Mouse (Mus musculus) retina, postnatal 1 day (tissue): ENCODE results near the gene Rundc3a.
"Not testable (repeated sequence)": the region's sequence is repeated elsewhere in the genome, so short reads cannot be mapped to it uniquely, and the experiment has no call there.

Experiments
- DNase-seq: peaks from one replicate; pipeline ENCODE4 v3.0.0-alpha.2; 2012

Gene Rundc3a

DNA sequence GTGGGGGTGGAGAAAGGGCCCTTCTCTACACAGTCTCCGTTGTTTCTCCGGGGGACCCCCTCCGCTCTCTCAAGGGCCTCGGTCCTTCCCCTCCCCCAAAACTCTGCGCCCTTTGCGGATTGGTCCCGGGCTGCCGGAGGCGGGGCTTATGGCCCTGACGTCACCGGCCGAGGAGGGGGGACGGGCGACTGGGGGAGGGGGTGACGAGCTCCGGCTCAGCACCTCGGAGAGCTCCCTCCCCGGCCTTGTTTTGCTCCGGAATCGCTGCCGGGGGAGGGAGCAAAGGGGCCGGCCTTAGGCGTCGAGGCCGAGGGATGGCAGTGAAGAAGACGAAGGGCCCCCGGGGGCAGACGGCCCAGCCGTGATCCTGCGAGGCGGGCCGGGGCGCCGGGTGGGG lies at the start of gene Rundc3a:
Gene Rundc3a, plus strand, starts transcription at position 166 of the 397 bp plus-strand sequence.
- peak; percentile 95 for DNase-seq

DNA sequence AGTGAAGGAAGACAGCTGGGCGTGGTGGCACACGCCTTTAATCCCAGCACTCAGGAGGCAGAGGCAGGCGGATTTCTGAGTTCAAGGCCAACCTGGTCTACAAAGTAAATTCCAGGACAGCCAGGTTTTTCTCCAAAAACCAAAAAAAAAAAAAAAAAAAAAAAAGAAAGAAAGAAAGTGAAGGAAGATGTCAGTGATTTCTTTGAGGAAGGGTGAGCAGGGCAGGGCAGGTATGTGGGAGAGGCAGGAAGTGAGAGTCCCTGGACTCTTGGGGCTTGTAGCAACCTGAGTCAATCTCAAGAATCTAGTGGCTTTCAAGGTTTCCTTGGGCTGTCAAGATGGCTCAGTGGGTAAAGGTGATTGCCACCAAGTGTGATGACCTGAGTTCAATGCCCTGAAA lies 48.7 kb upstream of the Rundc3a start:
- DNase-seq, result no peak

DNA sequence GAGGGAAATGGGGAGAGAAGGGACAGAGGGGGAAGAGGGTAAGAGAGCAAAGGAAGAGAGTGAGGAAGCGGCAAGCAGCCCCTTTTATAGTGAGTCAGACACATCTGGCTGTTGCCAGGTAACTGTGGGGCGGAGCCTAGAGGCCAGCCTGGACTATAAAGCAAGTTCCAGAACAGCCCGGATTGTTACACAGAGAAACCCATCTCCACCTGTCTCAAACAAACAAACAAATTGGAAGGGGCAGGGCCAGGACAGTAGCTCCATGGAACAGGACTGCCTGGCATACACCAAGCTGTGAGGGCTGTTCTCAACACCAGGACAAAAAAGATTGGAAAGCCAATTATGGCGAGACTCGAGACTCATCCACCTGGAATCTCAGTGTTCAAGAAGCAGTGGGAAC lies 46.3 kb upstream of the Rundc3a start:
- no peak for DNase-seq

DNA sequence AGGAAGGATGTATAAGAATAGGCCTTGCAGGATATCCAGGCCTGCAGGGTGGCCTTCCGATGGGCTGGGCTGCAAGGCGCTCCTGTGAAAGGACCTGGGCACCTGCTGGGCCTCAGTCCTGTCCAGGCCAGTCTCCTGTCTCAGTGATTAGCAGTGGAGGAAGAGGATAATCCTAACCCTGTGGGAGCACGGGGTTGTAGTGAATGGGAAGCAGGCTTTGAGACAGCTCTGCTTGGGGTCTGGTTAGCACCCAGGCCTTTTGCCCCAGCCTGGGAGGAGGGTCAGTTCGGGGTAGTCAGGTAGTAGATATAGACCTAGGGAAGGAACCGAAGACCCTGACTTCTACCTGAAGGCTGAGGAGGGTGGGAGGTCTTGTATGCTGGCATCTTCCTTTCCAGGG lies 45.5 kb upstream of the Rundc3a start:
- DNase-seq, result no peak

DNA sequence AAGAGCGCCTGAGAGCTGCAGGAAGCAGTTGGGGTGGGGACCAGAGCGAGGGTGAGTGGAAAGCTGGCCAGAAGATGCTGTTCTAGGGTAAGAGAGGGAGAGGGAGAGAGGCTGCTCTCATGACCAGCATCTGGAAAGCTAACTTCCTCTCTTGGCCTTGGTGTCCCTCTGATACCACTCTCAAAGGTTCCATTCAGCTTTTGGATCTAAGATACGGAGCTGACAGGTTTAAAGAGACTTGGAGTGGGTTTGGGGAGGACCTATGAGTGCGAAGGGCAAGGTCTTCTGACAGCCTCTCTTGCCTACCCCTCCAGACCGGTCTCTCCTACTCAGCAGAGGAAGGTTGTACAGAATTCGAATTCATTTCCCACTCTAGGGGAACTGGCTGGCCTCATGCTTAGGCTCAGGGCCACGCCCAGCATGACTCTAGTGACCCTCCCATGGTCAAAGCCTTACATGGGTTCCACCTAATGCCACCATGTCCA lies 45.1 kb upstream of the Rundc3a start:
- no peak for DNase-seq

DNA sequence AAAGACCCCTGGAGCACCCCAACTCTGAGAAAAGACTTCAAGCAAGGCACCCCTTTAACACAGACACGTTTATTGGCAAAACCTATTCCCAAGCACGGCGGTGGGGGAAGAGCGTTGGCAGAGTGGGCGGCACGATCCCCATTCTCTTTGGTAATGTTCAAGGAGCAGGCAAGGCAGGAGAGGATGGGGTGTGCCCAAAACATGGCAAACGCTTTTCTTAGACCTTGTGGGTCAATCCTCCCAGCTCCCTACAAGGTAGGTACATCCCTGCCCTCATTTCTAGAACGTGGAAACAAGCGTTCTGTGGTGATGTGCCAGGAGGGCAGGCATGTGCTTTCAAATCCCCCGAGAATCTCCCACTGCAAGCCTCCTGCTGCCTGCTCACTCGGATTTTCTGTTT lies 44.4 kb upstream of the Rundc3a start:
- no peak for DNase-seq

DNA sequence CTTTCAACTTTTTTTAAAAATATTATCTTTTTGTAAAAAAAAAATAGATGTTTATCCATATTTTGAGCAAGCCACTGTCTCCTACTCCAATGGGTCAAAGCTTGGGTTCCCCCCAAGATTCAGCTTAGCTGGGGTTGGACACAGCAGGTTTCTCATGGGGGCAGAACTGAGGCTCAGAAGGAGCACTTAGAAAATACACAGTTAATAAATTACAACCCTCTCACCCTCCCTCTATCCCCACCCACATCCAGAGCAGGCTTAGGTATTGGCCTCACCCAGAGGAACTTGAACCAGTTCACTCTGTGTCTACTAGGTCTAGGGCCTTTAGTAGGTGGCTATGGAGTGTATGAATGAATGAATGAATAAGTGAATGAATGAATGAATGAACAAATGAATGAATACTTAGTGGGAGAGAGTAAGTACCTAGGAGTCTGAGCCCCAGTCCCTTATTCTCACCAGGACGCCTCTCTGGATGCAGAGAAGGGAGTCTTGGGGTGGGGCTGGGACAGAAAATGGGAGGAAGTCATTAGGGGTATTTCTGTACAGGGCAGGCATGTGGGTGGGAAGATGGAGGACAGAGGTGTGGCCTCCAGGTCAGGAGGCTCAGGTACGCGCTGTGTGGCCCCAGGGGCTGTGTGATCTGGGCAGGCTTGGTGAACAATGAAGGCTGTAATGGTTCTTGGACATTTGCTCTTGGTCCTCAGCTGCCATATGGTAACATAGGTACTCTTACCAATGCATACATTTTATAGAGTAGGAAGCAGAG lies 43.8 kb upstream of the Rundc3a start:
- DNase-seq, result no peak

DNA sequence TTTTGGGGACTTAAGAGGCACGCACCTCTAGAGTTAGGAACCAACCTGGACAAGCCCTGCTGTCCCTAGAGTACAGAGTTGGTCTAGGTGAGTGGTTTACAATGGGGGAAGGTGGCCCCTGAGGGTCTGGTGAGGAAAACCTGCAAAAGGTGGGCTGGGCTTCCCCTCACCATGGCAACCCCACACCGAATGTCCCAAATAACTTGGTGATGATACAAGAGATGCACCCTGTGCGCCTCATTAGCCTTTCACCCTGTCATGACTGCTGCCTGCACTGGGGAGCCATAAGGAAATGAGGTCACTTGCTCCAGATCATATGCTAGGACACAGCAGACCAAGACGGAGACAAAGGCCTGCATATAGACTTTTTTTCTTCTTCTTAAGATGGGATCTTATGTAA lies 42.8 kb upstream of the Rundc3a start:
- peak; percentile 57 for DNase-seq

DNA sequence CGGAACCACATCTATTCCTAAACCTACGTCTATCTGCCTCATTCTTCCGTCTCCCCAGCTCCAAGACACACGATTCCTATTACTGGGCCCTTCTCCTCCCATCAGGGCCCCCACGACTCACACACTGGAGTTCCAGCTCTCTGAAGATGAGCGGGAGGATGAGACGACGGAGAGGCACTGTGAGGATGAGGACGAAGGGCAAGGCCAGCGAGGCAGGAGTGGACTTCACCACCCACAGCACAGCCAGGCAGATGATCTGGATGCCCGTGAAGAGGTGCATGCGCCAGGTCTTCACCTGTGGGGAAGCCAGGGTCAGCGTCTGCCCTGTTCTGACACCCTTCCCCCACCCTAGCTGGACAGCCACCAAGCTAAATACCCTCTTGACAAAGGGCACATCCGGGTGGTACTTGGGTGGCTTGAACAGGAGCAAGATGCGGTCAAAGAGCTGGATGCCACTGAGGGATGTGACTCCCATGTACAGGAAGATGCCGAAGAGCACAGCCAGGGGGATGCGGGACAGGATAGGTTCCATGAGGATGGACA lies 42.2 kb upstream of the Rundc3a start:
- no peak for DNase-seq

DNA sequence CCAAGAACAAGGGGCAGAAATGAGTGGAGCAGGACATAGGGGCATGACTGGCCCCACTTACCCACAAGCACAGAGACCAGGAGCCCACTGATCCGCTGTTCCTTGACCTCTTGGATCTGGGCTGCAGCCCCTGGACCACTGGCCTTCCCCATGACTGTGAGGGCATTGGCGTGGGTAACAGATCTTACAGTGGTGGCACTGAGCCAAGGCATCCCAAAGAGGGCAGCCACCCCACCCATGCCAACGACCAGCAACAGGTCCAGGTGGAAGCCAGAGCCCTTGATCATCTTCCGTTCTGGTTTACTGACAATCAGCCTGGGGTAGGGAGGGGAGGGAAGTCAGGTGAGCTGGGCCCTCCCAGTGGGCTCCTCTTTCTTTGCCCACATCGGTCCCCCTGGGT lies 40.8 kb upstream of the Rundc3a start:
- no peak for DNase-seq

DNA sequence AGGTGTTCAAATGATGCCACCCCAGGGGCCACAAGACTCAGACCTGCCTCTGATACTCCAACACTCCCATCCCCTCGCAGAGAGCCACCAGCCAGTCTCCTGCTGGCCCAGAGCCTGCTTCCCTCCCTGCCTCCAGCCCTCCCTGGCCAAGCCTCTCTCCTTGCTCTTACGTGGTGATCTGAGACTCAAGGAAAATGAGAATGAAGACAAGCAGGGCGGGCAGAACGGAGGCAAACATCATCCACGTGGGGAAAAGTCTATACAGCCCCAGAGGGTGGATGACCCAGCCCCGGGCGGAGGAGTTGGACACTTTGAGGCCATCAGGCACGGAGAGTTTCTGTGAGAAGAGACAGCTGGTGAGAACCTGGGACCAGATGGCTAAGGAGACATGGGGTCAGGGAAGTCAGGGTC lies 40.2 kb upstream of the Rundc3a start:
- DNase-seq, result no peak

DNA sequence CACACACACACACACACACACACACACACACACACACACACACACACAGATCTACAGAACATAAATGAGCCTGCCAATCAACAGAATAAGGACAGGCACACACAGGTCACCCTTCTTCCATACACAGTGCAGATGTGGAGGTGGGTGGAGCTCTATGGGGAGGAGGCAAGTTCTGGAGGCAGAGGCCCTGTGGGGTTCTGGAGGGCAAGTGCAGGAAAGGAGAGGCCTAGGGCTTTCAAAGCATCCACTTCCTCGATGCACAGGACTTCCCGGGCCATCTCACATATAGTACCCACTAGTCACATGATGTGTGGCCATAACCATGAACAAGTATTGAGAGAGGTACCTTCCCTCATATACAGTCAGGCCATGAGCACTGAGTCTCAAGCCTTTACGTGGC lies 37.7 kb upstream of the Rundc3a start:
- no peak for DNase-seq

DNA sequence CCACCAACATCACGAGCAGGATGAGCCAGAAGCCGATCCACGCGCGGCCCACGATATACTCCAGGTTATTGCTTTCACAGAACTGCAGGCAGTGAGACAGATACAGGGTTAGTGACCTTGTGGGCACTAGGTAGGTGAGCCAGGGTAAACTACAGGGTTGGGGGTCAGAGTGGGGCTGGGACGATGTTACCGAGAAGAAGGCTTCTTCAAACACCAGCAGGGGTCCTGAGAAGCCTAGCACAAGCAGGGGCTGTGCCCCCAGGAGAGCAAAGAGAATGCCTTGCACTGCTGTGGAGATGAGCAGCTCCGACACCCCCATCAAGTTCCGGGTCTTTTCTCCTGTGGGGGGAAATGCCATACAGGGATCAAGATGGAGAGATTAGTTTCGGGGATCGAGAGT lies 37.0 kb upstream of the Rundc3a start:
- no peak for DNase-seq

DNA sequence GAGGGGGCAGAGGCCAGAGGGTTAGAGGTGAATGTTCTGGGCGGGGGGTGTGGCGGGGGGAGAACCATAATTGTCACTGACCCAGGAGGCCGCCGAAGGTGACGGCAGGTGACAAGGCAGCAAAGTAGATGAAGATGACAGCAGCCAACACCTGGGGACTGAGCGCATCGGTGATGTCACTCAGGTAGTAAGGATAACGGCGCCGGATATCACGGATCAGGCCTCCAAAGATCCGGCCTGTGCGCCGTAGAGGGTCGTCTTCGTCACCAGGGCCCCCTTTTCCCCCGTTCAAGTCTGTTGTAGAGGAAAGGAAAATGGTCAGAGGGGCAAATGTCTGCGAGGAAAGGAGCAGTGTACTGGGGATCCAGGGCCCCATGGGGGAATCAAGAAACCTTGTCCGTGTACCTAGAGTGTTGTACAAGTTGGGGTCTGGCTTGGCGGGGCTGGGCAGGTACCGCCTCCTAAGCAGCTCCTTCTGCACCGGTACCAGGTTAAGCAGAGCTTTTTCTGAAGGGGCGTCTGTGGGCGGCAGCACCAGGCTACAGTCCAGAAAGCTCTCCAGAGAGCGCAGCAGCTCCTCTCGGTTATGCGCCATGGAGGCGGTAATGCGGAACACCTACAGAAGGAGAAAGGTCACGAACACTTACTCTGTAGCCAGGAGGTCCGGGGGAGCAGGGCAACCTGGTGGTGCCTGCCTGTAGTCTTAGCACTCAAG lies 36.4 kb upstream of the Rundc3a start:
- DNase-seq, result no peak

DNA sequence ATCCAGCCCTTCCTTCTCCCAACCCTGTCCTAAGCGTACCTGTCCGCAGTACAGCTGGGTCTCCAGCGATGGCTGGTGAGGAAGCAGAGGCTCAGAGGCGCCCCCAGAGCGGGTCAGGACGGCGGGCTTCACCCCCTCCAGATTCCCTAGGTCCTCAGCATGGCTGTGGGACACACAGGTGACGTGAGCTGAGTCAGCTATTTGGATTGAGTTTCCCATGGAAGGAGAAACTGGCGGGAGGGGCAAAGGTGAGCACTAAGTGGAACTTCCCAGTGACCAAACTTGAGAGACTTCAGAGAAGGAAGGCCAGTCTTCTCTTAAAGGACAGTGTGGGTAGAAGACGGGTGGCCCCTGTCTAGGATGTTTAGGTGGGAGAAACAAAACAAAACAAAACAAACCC lies 34.8 kb upstream of the Rundc3a start:
- DNase-seq, result no peak

DNA sequence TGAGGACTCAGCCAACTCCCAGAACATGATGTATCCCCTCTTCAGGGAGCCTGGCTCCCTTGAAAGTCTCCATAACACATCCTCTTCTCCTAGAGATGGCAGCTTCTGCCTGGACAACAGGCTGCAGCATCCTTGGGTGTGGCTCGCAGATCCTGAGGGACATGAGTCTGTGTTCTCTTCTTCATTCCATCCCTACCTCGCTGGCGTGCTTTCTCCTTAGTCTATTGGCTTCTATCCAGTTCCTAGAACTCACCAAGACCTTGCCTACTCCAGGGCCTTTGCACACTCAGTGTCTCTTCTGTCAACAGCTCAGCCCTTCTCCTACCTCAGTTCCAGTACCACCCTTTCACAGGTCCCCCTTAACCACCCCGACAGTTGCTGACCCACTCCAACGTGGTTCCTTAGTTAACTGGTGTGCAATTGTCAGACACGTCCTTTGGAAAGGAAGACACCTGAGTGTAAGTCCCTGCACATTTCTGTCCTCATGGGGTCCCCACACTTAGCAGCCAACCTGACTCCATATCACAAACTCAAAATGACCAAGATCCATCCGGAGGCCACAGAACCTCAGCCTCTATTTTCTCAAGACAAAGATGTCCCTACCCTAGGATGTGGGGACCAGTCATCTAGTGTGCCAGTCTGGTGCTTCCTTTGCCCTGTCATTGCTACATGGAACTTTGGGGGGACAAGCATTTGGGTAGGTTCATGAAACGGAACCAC lies 31.3 kb upstream of the Rundc3a start:
- DNase-seq, result no peak

DNA sequence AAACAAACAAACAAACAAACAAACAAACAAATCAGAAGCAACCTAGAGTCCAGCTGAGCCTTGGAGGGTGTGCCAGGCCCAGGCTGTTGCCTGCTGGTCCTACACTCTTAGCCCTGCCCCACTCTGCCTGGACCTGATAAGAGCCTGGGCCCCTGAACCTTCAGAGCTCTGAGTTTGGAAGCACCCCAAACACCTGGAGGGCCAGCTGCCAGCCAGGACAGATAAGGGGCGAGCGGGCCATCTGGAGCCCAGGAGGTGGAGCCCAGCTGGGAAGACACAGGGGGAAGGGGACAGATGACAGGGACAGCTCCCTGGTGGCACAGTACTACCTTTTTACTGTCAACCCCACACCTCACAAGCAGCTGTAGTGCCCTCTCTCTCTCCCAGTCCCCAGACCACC lies 29.6 kb upstream of the Rundc3a start:
- no peak for DNase-seq

DNA sequence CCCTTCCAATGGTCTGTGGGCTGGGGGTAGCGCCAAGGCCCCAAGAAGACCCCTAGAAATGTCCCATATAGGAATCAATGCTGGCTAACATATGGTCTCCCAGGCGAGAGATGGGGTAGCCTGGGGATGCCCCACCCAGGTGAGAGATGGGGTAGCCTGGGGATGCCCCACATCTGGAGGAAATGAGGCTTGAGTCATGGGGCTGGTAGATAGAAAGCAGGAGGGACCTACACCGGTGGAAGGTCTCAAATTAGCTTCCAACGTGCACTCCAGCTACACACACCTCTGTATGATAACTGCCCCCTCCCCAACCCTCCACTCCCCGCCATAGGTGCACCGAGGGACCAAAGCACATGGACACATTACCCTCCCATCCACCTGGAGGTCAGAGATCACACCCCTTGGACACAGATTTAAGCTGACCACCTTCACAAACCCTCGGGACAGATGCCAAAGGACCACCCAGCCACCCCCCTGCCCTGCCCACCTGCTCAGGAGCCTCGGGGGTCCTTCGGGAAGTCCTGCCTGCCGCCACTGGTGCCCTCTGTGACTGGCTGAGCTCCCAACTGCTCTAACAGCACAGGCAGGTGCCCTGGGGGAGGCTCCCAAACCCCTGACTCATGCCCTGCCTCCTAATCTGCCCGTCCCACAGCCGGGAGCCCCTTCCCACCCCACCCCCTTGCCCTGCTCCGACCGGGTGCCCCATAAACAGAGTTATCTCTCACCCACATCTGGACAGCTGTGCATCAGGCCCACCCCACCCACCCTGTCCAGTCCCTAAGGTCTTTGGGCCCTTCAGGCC lies 28.4 kb upstream of the Rundc3a start:
- no peak for DNase-seq

DNA sequence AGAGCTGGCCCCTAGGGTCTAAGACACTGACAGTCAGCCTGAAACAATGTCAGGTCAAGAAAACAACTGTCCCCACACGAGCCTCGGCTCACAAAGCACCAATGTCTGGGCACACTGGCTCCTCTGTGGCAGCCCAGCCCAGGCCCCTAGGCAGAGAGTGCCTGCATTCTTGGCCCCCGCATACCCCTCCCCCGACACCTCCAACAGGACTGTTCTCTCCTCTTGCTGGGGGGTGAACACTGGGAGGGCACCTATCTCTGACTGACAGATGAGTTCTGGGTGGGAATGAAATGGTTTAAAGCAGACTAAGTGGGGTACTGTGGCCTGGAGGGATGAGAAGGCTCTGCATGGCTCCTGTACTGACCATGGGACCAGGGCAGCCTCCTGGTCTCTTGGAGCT lies 27.5 kb upstream of the Rundc3a start:
- no peak for DNase-seq

DNA sequence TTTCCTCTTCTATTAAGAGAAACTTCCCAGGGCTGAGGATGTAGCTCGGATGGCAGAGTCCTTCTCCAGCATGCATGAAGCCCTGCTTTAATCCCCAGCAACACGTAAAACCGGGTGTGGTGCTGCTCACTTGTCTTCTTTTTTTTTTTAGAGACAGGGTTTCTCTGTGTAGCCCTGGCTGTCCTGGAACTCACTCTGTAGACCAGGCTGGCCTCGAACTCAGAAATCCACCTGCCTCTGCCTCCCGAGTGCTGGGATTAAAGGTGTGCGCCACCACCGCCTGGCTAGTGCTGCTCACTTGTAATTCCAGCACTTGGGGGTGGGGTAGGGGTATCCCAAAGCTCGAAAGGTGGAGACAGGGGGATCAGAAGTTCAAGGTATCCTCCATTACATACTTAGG lies 27.1 kb upstream of the Rundc3a start, which contains the start of gene Slc4a1:
Gene Slc4a1, minus strand, starts transcription at position 101 of the 400 bp plus-strand sequence.
- DNase-seq, result not testable (repeated sequence)

DNA sequence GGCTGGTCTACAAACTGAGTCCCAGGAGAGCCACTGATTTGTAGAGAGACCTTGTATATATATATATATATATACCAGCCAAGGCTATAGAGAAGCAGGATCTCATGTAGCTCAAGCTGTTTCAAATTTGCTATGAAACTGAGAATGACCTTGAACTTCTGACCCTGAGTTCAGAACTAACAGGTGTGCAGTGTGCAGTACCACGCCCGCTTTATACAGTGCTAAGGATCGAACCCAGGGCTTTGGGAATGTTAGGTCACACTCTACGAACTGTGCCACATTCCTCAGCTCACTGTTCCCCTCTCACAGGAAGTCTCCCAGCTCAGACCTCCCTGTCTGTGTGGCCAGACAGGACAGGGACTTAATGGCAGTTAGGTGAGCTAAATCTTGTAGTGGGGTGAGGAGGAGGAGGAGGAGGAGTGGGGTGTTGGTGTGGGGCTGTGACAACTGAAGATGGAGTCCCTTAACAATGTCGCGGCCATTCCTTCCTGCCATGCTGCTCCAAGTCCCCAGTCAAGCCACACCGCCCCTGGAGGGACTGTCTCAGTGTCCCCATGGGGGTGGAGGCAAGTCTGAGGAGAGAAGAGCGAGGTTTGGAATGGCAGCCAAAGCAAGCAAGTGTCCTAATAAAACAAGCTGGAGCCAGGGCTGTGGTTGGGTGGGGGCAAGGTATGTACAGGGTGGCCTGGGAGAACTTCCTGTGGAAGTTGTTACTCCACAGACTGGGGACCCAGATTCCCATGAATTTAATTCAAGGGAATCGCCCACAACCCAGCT lies 25.5 kb upstream of the Rundc3a start:
- no peak for DNase-seq

DNA sequence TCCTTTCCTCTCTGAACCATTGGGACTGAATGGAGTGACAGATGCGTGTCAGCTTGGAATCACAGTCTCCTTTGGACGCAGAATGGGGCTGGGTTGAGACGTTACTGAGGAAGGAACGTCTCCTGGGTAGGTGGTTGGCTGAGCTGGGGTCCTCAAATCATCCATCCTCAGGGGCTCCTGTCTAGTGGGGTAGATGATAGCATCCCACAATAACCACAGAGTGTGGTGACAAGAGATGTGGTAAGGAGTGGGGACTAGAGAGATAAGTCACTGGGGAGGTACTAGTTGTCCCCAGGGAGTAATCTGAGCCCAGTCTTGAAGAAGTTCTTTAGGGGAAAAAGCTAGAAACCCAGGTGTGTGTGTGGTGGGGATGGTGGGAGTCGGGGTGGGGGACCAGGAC lies 24.9 kb upstream of the Rundc3a start:
- DNase-seq, result no peak
